Mouse (Mus musculus) bone marrow, adult 2 months (tissue): ENCODE data around the gene Fam193b.

Experiments
- CTCF ChIP-seq: fragments of 200-500 bp; IDR thresholded peaks from 2 replicates; pipeline ENCODE4 v1.5.1; 2011; ENCODE audit warnings: low read length, control low read depth; ENCODE audit not compliant: control insufficient read depth, insufficient read depth
- POLR2A ChIP-seq: fragments of 200-500 bp; IDR thresholded peaks from 2 replicates; pipeline ENCODE4 v1.6.1; 2011; ENCODE audit warnings: low read depth, mild to moderate bottlenecking, control low read depth, low read length, borderline replicate concordance; ENCODE audit not compliant: control insufficient read depth

DNA sequence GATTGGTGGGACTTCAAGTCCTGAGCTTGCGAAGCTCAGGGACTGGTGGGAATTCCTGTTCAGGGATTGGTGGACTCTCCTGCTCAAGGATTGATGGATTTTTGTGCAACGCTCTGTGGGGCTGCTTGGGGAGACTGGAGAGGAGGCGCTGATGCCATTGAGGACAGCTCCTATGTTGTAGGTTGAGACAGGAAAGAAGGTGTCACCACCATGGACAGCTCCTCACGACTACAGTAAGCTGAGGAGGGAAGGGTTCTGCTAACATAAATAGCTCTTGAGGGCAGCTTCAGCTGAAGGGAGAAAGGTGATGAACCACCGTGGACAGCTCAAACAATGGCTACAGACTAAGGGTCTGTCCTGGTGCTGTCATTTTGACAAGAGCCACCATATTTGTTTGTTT is 5.0 kb upstream of the Fam193b start:
- TF ChIP-seq CTCF: no peak
- TF ChIP-seq POLR2A: no peak
